ENCODE assay signal across 8 mouse cellular contexts in the genomic region with DNA sequence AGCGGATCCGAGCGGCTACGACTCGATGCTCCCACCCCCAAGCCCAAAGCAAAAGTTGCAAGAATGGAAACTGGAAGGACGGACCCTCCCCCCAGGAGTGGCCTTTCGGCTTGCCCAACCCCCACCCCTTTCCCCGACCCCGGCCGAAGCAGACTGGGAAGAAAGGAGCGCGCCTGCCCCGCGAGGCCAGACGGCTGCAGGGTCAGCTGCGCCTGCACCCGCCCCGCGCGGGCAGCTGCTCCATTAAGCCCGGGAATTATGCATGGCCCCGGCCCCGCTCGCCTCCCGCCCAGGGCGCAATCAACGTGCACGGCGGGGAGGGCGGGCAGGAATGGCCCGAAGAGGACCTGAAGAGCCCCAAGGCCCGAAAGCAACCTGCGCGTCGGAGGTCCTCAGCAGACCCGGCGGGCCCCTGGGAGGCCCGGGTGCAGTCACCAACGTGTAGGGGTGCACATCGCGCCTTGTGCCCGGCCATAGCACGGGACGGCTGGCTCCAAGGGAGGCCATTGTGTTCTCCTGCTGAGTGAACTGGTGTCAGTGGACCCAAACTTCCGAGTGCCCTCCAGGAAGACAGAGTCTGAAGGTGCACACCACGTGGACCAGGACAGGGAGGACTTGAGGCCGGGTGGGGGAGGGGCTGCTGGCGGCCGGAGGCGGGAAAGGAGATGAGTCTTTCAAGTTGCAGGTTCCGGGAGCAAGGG. TPM values are rescaled to one million over a fixed set of nuclear protein-coding genes. Genes with fewer than 3 reads are reported as not detected.
A peak's percentile ranks its signal among the peaks of the same experiment; 100 is the strongest.
DNase-seq lines count a peak whose midpoint lies in the region; ATAC-seq and TF ChIP-seq lines count a peak whose summit lies in the region.

No protein-coding gene starts in this region.

- H3K27me3 ChIP-seq in ES-Bruce4 (ENCODE audit: control insufficient read depth, insufficient read depth, low read length, poor library complexity, severe bottlenecking): no peaks in the 10 kb centered on the region; the same call in 1 of the 2 replicates
- H3K27me3 ChIP-seq in heart, embryonic 15.5 days: no peaks in the 10 kb centered on the region
- peaks cover 2% of the 10 kb centered on the region; the same call in 1 of the 2 replicates for H3K27me3 ChIP-seq in neural tube, embryonic 11.5 days (ENCODE audit: control insufficient read depth, insufficient read depth, low read length)

- 4% methylated on average over 47 of the region's 51 CpGs for WGBS in heart, embryonic 15.5 days
- WGBS in neural tube, embryonic 11.5 days: under 1% methylated on average over 51 of the region's 51 CpGs

- peak overlapping the region; percentile 62 for H3K4me3 ChIP-seq in ES-Bruce4 (ENCODE audit: low read depth, low read length)
- peak overlapping the region; percentile 57 for H3K4me3 ChIP-seq in heart, embryonic 15.5 days
- peak overlapping the region; percentile 25 for H3K4me3 ChIP-seq in neural tube, embryonic 11.5 days (ENCODE audit: low read depth, low read length)

- peak; percentile 32 for DNase-seq in Muller cell, postnatal 12 days (ENCODE audit: inconsistent ontology term)
- DNase-seq in kidney, postnatal 14 days: peak; percentile 81
- DNase-seq in neural tube, embryonic 11.5 days (ENCODE audit: low spot score): peak; percentile 84
- DNase-seq in cerebellum, postnatal 4 days (ENCODE audit: low spot score in 2 of 2): no peak
- DNase-seq in spleen, adult 18-20 months: no peak
- no peak for DNase-seq in frontal cortex, postnatal 14 days (ENCODE audit: low spot score in 2 of 2)

- H3K9me3 ChIP-seq in ES-Bruce4 (replicated peaks; ENCODE audit: control insufficient read depth, insufficient read depth, low read length, poor library complexity, severe bottlenecking): no peaks in the 10 kb centered on the region
- no peaks in the 10 kb centered on the region for H3K9me3 ChIP-seq in heart, embryonic 15.5 days (replicated peaks)
- no peaks in the 10 kb centered on the region for H3K9me3 ChIP-seq in neural tube, embryonic 11.5 days (ENCODE audit: control insufficient read depth, low read length)

- no peak overlapping the region for H3K27ac ChIP-seq in ES-Bruce4 (ENCODE audit: insufficient read depth, low read length)
- H3K27ac ChIP-seq in heart, embryonic 15.5 days: peak overlapping the region; percentile 91
- peak overlapping the region; percentile 85 for H3K27ac ChIP-seq in neural tube, embryonic 11.5 days (ENCODE audit: low read depth, low read length)

- no peaks in the 10 kb centered on the region for H3K36me3 ChIP-seq in ES-Bruce4 (ENCODE audit: control insufficient read depth, insufficient read depth, low read length, poor library complexity, severe bottlenecking)
- H3K36me3 ChIP-seq in heart, embryonic 15.5 days: no peaks in the 10 kb centered on the region
- H3K36me3 ChIP-seq in neural tube, embryonic 11.5 days (ENCODE audit: control insufficient read depth, insufficient read depth, low read length): no peaks in the 10 kb centered on the region

- ATAC-seq in heart, embryonic 15.5 days (replicated peaks; ENCODE audit: insufficient number of reproducible peaks, insufficient read depth, low FRiP score, low read depth): peak; percentile 71
- peak; percentile 85 for ATAC-seq in neural tube, embryonic 11.5 days (ENCODE audit: insufficient read depth, low FRiP score, low TSS enrichment)

- H3K4me1 ChIP-seq in ES-Bruce4 (ENCODE audit: control insufficient read depth, insufficient read depth, low read length): peaks cover 3% of the 10 kb centered on the region
- H3K4me1 ChIP-seq in heart, embryonic 15.5 days (replicated peaks): peaks cover 61% of the 10 kb centered on the region
- H3K4me1 ChIP-seq in neural tube, embryonic 11.5 days (ENCODE audit: control insufficient read depth, insufficient read depth, low read length): peaks cover 54% of the 10 kb centered on the region

- no peak for TF ChIP-seq CTCF in ES-Bruce4 (IDR thresholded peaks at IDR 0.05; ENCODE audit: low read depth, low read length)

- no peak for TF ChIP-seq POLR2A in ES-Bruce4 (IDR thresholded peaks at IDR 0.05; ENCODE audit: insufficient read depth, low read length)

- H3K9ac ChIP-seq in ES-Bruce4 (ENCODE audit: low read depth, poor library complexity, severe bottlenecking): peak overlapping the region; percentile 37
- H3K9ac ChIP-seq in heart, embryonic 15.5 days: peak overlapping the region; percentile 62
- peak overlapping the region; percentile 77 for H3K9ac ChIP-seq in neural tube, embryonic 11.5 days (ENCODE audit: low read length)

- TF ChIP-seq EP300 in ES-Bruce4 (IDR thresholded peaks at IDR 0.05; ENCODE audit: insufficient read depth, low read depth, low read length): no peak

- H3K4me2 ChIP-seq in heart, embryonic 15.5 days: peak overlapping the region; percentile 94
- peak overlapping the region; percentile 65 for H3K4me2 ChIP-seq in neural tube, embryonic 11.5 days (ENCODE audit: low read depth)

RNA-seq across cellular contexts. Expression of a gene that starts 23.0 kb away (rescaled TPM):
- polyA plus RNA-seq in ES-Bruce4 (2011; ENCODE audit: insufficient read depth, insufficient read length, low read depth, missing spikeins): 0.69 and 0.79 TPM in 2 replicates
- 4.6 and 9.3 TPM in 2 replicates for polyA plus RNA-seq in heart, embryonic 15.5 days (2015; fragmentation: Nextera tagmentation; extraction: Ambion mirVana)
- 9.4 and 9.5 TPM in 2 replicates for polyA plus RNA-seq in neural tube, embryonic 11.5 days (2014; fragmentation: Nextera tagmentation; extraction: Ambion mirVana)

Comparison
In these comparisons a context has a peak if more than half of its experiments do, and no peak if none do; other contexts are left out.
1. DNase-seq: peak in Muller cell, postnatal 12 days (single experiment), kidney, postnatal 14 days (single experiment) and neural tube, embryonic 11.5 days (single experiment); none in cerebellum, postnatal 4 days (0 of 2), spleen, adult 18-20 months (0 of 2) and frontal cortex, postnatal 14 days (0 of 2).
2. Peak in every context shown above with its lines, with median percentiles within 50 percentile points of each other: H3K4me3 ChIP-seq and H3K9ac ChIP-seq.